Mouse (Mus musculus): ENCODE measurements around the gene Zfhx3. TPM values are rescaled to one million over a fixed set of nuclear protein-coding genes. Genes with fewer than 3 reads are reported as not detected.

The Zfhx3 gene
- total and polyA plus RNA-seq, 2 experiments from 2014 or later = 14.9 to 15.3 TPM

DNA sequence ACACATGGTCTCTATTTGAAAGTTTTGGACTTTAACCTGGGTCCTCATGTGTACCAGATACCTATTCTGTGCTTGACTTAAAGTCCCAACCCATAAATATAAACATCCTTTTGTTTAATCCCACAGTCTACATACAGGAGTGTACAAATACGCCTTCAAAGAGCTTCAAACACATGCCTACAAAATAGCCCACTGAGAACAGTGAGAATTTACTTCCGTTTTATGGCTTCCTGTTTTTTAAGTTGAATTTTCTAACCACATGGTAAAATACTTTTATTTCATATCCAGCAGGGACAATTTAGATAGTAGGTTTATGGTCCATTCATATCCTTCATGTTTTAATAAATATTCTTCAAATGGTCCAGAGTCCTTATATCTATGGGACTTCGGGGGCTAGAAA lies 564.3 kb downstream of the Zfhx3 start:
- Histone ChIP-seq H3K4me1 (ENCODE audit: insufficient read depth, low read length) (no peaks in the 10 kb centered on the region), H3K27me3 (ENCODE audit: insufficient read depth, low read length) (peaks cover 3% of the 10 kb centered on the region), H3K4me3 (ENCODE audit: low read length) (no peak overlapping the region), H3K36me3 (ENCODE audit: insufficient read depth, low read length) (no peaks in the 10 kb centered on the region), H3K9ac (replicated peaks; ENCODE audit: low read length) (no peak overlapping the region), H3K4me2 (ENCODE audit: low read depth, low read length) (no peak overlapping the region), H3K9me3 (ENCODE audit: low read length) (no peaks in the 10 kb centered on the region), H3K27ac (no peak overlapping the region)
- no peak for TF ChIP-seq CTCF (IDR thresholded peaks at IDR 0.05; ENCODE audit: low read depth)
- DNase-seq (ENCODE audit: low spot score) (no peak), ATAC-seq (no peak)
- WGBS = 87% methylated on average over 3 of the region's 3 CpGs

- ATAC-seq (no peak), DNase-seq (ENCODE audit: low spot score) (no peak)
- Histone ChIP-seq H3K4me3 (ENCODE audit: low read length) (no peak overlapping the region), H3K4me1 (ENCODE audit: insufficient read depth, low read length) (no peaks in the 10 kb centered on the region), H3K9me3 (ENCODE audit: low read length) (no peaks in the 10 kb centered on the region), H3K4me2 (ENCODE audit: low read depth, low read length) (no peak overlapping the region), H3K27ac (no peak overlapping the region), H3K27me3 (ENCODE audit: insufficient read depth, low read length) (peaks cover 3% of the 10 kb centered on the region), H3K36me3 (ENCODE audit: insufficient read depth, low read length) (no peaks in the 10 kb centered on the region), H3K9ac (replicated peaks; ENCODE audit: low read length) (no peak overlapping the region)
- TF ChIP-seq CTCF (IDR thresholded peaks at IDR 0.05; ENCODE audit: low read depth) = no peak
- WGBS = 90% methylated on average over 3 of the region's 3 CpGs
Observed at GRCm38 (mm10) chr8:108507769-108508168, 565.3 kb downstream of the Zfhx3 start.

- ATAC-seq = peak; percentile 91
- peak; percentile 76 for DNase-seq (ENCODE audit: low spot score)
- Histone ChIP-seq H3K27me3 (ENCODE audit: insufficient read depth, low read length) (peaks cover 3% of the 10 kb centered on the region; the same call in 1 of the 2 replicates), H3K4me3 (ENCODE audit: low read length) (no peak overlapping the region), H3K9me3 (ENCODE audit: low read length) (no peaks in the 10 kb centered on the region), H3K4me2 (ENCODE audit: low read depth, low read length) (no peak overlapping the region; the same call in 1 of the 2 replicates), H3K4me1 (ENCODE audit: insufficient read depth, low read length) (no peaks in the 10 kb centered on the region), H3K9ac (replicated peaks; ENCODE audit: low read length) (no peak overlapping the region), H3K36me3 (ENCODE audit: insufficient read depth, low read length) (no peaks in the 10 kb centered on the region), H3K27ac (no peak overlapping the region)
- TF ChIP-seq CTCF (IDR thresholded peaks at IDR 0.05; ENCODE audit: low read depth) = no peak
- 16% methylated on average over 14 of the region's 14 CpGs for WGBS
Observed at GRCm38 (mm10) chr8:108510641-108511325, 568.3 kb downstream of the Zfhx3 start.

GRCm38 (mm10) chr8:108518116-108518515 lies 575.7 kb downstream of the Zfhx3 start:
- Histone ChIP-seq H3K27me3 (ENCODE audit: insufficient read depth, low read length) (no peaks in the 10 kb centered on the region), H3K36me3 (ENCODE audit: insufficient read depth, low read length) (no peaks in the 10 kb centered on the region), H3K4me1 (ENCODE audit: insufficient read depth, low read length) (no peaks in the 10 kb centered on the region), H3K4me3 (ENCODE audit: low read length) (no peak overlapping the region), H3K4me2 (ENCODE audit: low read depth, low read length) (no peak overlapping the region), H3K27ac (no peak overlapping the region), H3K9me3 (ENCODE audit: low read length) (no peaks in the 10 kb centered on the region), H3K9ac (replicated peaks; ENCODE audit: low read length) (no peak overlapping the region)
- no peak for TF ChIP-seq CTCF (IDR thresholded peaks at IDR 0.05; ENCODE audit: low read depth)
- DNase-seq (ENCODE audit: low spot score) (no peak), ATAC-seq (no peak)
- WGBS = 76% methylated on average over 7 of the region's 7 CpGs

- no peaks in the 10 kb centered on the region for H3K9me3 ChIP-seq (ENCODE audit: low read length)
- no peak overlapping the region for H3K4me3 ChIP-seq (ENCODE audit: low read length)
- no peak overlapping the region for H3K4me2 ChIP-seq (ENCODE audit: low read depth, low read length)
- no peaks in the 10 kb centered on the region for H3K36me3 ChIP-seq (ENCODE audit: insufficient read depth, low read length)
- no peak for DNase-seq (ENCODE audit: low spot score)
- no peaks in the 10 kb centered on the region for H3K4me1 ChIP-seq (ENCODE audit: insufficient read depth, low read length)
- no peak overlapping the region for H3K9ac ChIP-seq (replicated peaks; ENCODE audit: low read length)
- WGBS = 86% methylated on average over 4 of the region's 4 CpGs
- TF ChIP-seq CTCF (IDR thresholded peaks at IDR 0.05; ENCODE audit: low read depth) = no peak
- H3K27ac ChIP-seq = no peak overlapping the region
- no peak for ATAC-seq
- no peaks in the 10 kb centered on the region for H3K27me3 ChIP-seq (ENCODE audit: insufficient read depth, low read length)
Observed at GRCm38 (mm10) chr8:108522050-108522449, 579.6 kb downstream of the Zfhx3 start.

DNA sequence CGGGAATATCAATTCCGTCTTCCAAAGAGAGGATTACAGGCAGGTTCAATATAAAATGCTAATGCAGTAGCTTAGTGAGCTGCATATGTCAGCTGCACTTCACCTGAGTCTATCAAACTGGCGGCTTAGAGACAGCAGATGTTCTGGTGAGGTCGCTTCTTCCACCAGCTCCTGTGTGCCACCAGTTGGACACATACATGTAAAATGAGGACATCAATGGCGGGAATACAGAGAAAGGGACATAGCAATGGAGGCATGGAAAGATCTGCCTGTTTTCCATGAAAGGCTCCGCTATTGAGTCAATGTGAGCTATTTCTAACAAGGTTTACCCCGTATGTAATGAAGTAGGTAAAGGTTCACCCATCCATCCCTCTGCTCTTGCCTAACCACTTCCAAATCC lies 587.0 kb downstream of the Zfhx3 start:
- TF ChIP-seq CTCF (IDR thresholded peaks at IDR 0.05; ENCODE audit: low read depth) = no peak
- H3K4me2 ChIP-seq (ENCODE audit: low read depth, low read length) = no peak overlapping the region
- WGBS = 88% methylated on average over 7 of the region's 7 CpGs
- no peak for ATAC-seq
- H3K9me3 ChIP-seq (ENCODE audit: low read length) = no peaks in the 10 kb centered on the region
- H3K9ac ChIP-seq (replicated peaks; ENCODE audit: low read length) = no peak overlapping the region
- H3K4me1 ChIP-seq (ENCODE audit: insufficient read depth, low read length) = no peaks in the 10 kb centered on the region
- H3K27ac ChIP-seq = no peak overlapping the region
- no peak overlapping the region for H3K4me3 ChIP-seq (ENCODE audit: low read length)
- no peaks in the 10 kb centered on the region for H3K36me3 ChIP-seq (ENCODE audit: insufficient read depth, low read length)
- no peaks in the 10 kb centered on the region for H3K27me3 ChIP-seq (ENCODE audit: insufficient read depth, low read length)
- DNase-seq (ENCODE audit: low spot score) = no peak

Measured in hindbrain, postnatal 0 days (tissue).